Mouse (Mus musculus): ENCODE measurements around the gene Ahcy. TPM values are rescaled to one million over a fixed set of nuclear protein-coding genes. Genes with fewer than 3 reads are reported as not detected.
"Not testable (repeated sequence)": the region's sequence is repeated elsewhere in the genome, so short reads cannot be mapped to it uniquely, and the experiment has no call there.

Gene Ahcy
- 10 to 100 TPM; 23.7 to 49.5 TPM for polyA plus RNA-seq (2017; shearing (Covaris generic))

- ATAC-seq, result peak; percentile 97
Observed at GRCm38 (mm10) chr2:155073978-155074765, at the start of gene Ahcy. Gene Ahcy (minus strand): TSS chr2:155074497.

GRCm38 (mm10) chr2:155115216-155115830, 41.0 kb upstream of the Ahcy start:
- no peak for ATAC-seq

- not testable (repeated sequence) for ATAC-seq
Observed at GRCm38 (mm10) chr2:155107276-155107675, 33.0 kb upstream of the Ahcy start.

GRCm38 (mm10) chr2:155103607-155104006, 29.3 kb upstream of the Ahcy start:
- ATAC-seq, result no peak

- no peak for ATAC-seq
Observed at GRCm38 (mm10) chr2:155101761-155102181, 27.5 kb upstream of the Ahcy start.

GRCm38 (mm10) chr2:155100796-155101259, 26.5 kb upstream of the Ahcy start:
- ATAC-seq, result no peak

- ATAC-seq, result no peak
Observed at GRCm38 (mm10) chr2:155099994-155100795, 25.9 kb upstream of the Ahcy start.

GRCm38 (mm10) chr2:155099421-155099820, 25.1 kb upstream of the Ahcy start:
- no peak for ATAC-seq

GRCm38 (mm10) chr2:155098720-155099380, 24.6 kb upstream of the Ahcy start:
- ATAC-seq, result peak; percentile 37

GRCm38 (mm10) chr2:155093418-155093817, 19.1 kb upstream of the Ahcy start:
- ATAC-seq, result no peak

- ATAC-seq, result no peak
Observed at GRCm38 (mm10) chr2:155091743-155092075, 17.4 kb upstream of the Ahcy start.

GRCm38 (mm10) chr2:155090909-155091742, 16.8 kb upstream of the Ahcy start:
- no peak for ATAC-seq

- ATAC-seq, result no peak
Observed at GRCm38 (mm10) chr2:155088264-155088663, 14.0 kb upstream of the Ahcy start.

- no peak for ATAC-seq
Observed at GRCm38 (mm10) chr2:155086328-155086727, 12.0 kb upstream of the Ahcy start.

- no peak for ATAC-seq
Observed at GRCm38 (mm10) chr2:155084546-155084945, 10.2 kb upstream of the Ahcy start.

GRCm38 (mm10) chr2:155082121-155082803, 8.0 kb upstream of the Ahcy start:
- peak; percentile 75 for ATAC-seq

GRCm38 (mm10) chr2:155081056-155081455, 6.8 kb upstream of the Ahcy start:
- no peak for ATAC-seq

- no peak for ATAC-seq
Observed at GRCm38 (mm10) chr2:155080179-155080530, 5.9 kb upstream of the Ahcy start.

- ATAC-seq, result peak; percentile 84
Observed at GRCm38 (mm10) chr2:155079500-155080178, 5.3 kb upstream of the Ahcy start.

- ATAC-seq, result no peak
Observed at GRCm38 (mm10) chr2:155075649-155076048, 1.4 kb upstream of the Ahcy start.
